Mouse (Mus musculus) C2C12 (cell line): ENCODE measurements around the gene Wfikkn1.

Source experiments
- CEBPB ChIP-seq: IDR thresholded peaks from one replicate; pipeline ENCODE4 v1.6.1; 2011; ENCODE audit warnings: low read depth, mild to moderate bottlenecking, control low read depth, moderate library complexity
- CTCF ChIP-seq: IDR thresholded peaks from one replicate; pipeline ENCODE4 v1.5.1; 2011; ENCODE audit not compliant: control insufficient read depth, insufficient read depth, insufficient read length
- FOSL1 ChIP-seq: IDR thresholded peaks from one replicate; pipeline ENCODE4 v1.8.0; 2011; ENCODE audit warnings: mild to moderate bottlenecking, low read length; ENCODE audit not compliant: poor library complexity, insufficient read depth, severe bottlenecking
- MAX ChIP-seq: IDR thresholded peaks from one replicate; pipeline ENCODE4 v1.6.1; 2011; ENCODE audit warnings: mild to moderate bottlenecking, control low read depth
- MYOD1 ChIP-seq: IDR thresholded peaks from one replicate; pipeline ENCODE4 v1.6.1; 2011; ENCODE audit warnings: low read depth; ENCODE audit not compliant: control insufficient read depth, insufficient read length
- MYOG ChIP-seq: IDR thresholded peaks from one replicate; pipeline ENCODE4 v1.6.1; 2011; ENCODE audit not compliant: control insufficient read depth, insufficient read length; ENCODE audit errors: extremely low read depth
- USF1 ChIP-seq: IDR thresholded peaks from one replicate; pipeline ENCODE4 v1.6.1; 2011; ENCODE audit warnings: low read depth, mild to moderate bottlenecking, control low read depth, moderate library complexity

- no peak for TF ChIP-seq CTCF
- no peak for TF ChIP-seq MYOG
- TF ChIP-seq MYOD1: no peak
- TF ChIP-seq MAX: no peak
- TF ChIP-seq USF1: no peak
- TF ChIP-seq FOSL1: no peak
- no peak for TF ChIP-seq CEBPB
These were observed 18.7 kb downstream of the Wfikkn1 start for GRCm38 (mm10) chr17:25861704-25862612.
